Mouse (Mus musculus) heart, postnatal 0 days (tissue): ENCODE data around the gene Ccdc146.

ENCODE experiments used
- CTCF ChIP-seq: IDR thresholded peaks from 2 replicates; pipeline ENCODE4 v1.5.1; 2016; ENCODE audit warnings: antibody characterized with exemption, control low read depth, low read depth
- EP300 ChIP-seq: IDR thresholded peaks from 2 replicates; pipeline ENCODE4 v1.6.1; 2016; ENCODE audit warnings: antibody characterized with exemption, low read depth

DNA sequence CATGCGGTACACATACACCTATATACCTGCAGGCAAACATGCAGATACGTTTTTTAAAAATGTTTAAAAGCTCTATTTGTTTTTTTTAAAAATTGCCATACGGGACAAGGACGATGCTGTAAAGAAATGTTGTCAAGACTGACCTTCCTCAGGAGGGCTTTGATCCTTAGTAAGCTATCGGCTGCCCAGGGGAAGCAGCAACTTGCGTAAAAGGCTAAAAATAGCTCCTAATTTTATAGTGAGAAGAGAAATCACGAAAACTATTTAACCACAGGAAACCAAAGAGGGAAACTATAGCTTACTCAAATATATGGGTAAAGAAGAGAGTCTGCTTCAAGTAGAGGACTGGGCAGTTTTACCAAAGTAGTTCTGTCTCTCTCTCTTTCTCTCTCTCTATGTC, 163.7 kb downstream of the Ccdc146 start:
- no peak for TF ChIP-seq CTCF
- no peak for TF ChIP-seq EP300
